Mouse (Mus musculus): ENCODE results near the gene Selenov. TPM values are rescaled to one million over a fixed set of nuclear protein-coding genes. Genes with fewer than 3 reads are reported as not detected.

Gene Selenov
- total RNA-seq (2022): not detected

DNA sequence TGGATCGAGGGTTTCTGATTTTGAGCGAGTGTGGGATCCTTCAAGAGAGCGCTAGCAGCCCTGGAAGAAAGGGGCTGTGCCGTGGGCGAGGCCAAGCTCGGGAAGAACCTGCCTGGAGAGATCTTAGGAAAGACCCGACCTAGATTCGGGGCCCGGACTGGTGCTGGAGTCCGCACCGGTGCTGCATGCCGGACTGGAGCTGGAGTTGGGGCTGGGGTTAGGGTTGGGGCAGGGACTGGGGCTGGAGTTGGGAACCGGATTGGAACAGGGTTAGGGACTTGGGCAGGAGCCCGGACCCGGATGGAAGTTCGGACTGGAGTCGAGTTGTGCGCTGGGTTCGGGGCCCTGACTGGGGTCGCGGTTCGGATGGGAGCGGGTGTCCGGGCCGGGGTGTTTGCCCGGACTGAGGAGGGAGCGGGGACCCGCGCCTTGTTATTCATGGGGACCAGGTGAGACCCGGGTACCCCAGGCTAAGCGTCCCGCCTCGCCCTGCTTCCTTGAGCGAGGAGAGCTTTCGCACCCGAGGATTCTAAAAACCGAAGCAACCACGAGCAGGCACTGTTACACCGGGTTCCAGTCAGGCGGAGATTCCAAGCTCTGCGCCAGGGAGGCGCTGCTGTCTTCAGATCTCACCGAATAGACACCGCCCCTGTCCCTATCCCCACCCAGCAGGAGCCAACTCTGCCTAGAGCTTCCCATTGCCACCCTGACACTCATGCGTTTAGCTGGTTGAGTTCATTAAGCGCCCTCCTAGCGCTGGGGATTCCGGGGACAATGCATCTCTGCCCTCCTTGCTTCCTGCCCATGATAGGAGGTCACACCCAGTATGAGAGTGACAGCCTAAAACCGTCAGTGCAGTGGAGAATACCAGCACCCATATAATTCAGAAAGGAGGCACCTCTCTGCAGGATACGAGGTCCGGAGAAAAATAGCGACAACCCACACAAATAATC lies at the start of gene Selenov:
Gene Selenov (minus strand): TSS at position 549 of the 953 bp plus-strand sequence.
- no peak for DNase-seq (ENCODE audit: low spot score)

DNA sequence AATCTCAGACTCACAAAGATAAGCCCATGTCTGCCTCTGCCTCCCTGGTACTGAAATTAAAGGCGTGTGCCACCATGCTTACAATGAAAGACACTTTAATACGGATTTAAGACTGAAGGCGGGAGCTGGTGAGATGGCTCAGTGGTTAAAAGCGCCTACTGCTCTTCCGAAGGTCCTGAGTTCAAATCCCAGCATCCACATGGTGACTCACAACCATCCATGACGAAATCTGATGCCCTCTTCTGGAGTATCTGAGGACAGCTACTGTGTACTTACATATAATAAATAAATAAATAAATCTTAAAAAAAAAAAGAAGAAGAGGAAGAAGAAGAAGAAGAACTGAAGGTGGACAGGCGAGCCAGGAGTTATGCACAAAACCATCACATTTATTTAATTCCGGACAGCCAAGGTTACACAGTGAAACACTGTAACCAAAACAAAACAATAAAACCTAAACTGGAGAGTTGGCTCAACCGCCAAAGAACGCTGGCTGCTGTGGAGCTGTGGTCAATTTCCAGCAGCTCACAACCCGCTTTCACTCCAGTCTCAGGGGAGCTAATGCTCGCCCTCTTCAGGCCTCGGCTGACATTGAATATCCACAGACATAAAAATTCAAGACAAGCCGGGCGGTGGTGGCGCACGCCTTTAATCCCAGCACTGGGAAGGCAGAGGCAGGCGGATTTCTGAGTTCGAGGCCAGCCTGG lies 48.4 kb upstream of the Selenov start:
- DNase-seq (ENCODE audit: low spot score): peak; percentile 67

DNA sequence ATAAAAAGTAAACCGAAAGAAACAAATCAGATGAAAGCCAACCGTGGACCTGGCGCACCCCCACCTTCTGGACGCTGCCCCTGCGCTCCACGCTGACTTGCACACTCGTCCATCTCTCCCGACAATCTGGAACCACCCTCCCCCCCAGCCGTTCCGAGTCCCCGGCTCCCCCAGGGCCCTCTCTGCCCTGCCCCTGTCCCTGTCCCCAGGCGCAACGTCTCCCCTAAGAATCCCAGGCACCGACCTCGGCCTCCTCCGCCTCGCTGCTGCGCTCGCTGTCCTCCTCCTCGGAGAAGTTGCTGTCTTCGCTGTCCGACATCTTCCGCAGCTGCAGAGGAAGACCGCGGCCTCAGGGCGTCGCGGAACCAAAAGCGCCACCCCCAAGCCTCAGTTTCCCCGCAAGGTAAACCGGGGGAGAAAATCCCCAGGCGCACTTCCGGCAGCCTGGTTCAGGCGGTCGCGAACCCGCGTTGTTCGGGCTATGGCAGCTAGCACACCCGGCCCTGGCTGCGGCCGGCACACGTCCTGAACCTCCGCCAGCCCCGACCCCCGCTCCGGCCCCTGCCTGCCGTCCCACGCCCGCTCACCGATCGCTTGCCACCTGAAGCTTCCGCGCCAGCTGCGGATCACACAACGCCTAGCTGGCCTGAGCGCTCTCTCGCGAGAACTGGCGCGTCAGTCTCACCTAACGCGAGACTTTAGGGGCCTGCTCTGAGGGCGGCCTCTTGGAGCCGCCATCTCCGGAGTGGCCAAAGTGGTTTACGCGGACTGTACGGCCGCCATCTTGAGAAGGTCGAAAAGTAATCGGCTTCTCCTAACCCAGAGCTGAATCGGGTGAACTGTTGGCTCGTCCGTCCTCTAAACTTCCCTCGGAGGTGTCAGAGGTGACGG lies 47.4 kb upstream of the Selenov start, which contains the start of gene Supt5:
Gene Supt5 (minus strand): TSS at position 639 of the 891 bp plus-strand sequence.
- DNase-seq (ENCODE audit: low spot score): peak; percentile 97

DNA sequence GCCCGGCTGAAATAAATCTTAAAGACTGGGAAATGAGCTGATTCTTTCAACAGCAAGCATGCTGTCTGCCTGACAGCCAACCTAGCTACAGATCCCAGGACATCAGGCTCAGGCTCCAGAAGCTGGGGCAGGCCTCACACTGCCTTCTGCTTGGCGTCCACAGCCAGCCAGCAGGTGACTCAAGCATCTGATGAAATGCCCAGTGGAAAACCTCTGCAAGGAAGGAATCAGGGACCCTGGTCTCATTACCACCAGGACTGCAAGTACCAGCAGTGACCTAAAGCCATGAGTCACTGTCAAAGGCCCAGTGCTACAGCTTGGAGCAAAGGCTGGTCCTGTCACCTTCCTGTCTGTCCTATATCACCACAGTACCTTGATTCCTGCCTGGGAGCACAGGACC lies 44.5 kb upstream of the Selenov start:
- DNase-seq (ENCODE audit: low spot score): no peak

DNA sequence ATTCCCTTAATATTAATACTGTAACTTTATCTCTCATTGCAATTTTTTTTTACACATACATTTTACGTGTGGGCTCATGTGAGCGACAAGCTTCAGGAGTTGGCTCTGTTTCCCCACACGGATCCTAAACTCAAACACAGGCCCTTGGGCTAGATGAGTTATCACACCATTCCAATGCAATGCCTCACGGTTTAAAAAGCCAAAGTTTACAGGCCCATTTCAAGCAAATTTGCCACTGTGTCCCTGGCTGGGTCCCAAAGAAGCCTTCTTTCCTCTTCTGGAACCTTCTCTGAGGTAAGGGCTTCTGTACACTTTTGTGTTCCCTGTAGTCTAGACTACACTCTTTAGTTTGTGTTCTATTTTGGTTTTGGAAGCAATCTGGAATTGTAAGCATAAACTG lies 43.5 kb upstream of the Selenov start:
- no peak for DNase-seq (ENCODE audit: low spot score)

DNA sequence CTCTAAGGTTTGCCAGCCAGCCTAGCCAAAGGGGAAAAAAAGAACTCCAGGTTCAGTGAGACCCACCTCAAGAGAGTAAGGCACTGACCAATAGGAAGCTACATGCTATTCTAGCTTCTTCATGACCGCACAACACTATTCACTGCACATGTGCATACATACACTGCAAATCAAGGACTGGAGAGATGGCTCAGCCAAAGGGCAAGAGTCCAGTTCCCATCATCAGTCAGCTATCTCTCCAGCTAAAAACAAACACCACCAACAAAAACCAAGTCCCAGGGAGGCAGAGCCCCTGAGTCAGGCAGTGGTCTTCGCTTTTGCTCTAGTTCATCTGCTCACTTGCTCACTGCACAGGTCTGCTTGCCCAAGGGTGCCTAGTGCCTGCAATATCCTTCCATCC lies 37.3 kb upstream of the Selenov start:
- no peak for DNase-seq (ENCODE audit: low spot score)

DNA sequence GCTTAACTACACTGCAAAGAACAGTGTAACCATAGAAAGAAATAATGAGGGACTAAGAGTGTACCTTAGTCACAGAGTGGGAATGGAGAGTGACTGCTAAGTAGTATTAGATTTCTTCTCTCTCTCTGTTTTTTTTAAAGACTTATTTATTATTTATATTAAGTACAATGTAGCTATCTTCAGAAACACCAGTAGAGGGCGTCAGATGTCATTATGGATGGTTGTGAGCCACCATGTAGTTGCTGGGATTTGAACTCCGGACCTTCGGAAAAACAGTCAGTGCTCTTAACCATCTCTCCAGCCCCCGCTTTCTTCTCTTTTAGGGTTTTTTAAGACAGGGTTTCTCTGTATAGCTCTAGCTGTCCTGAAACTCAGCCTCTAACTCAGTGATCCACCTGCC lies 35.5 kb upstream of the Selenov start:
- DNase-seq (ENCODE audit: low spot score): no peak

DNA sequence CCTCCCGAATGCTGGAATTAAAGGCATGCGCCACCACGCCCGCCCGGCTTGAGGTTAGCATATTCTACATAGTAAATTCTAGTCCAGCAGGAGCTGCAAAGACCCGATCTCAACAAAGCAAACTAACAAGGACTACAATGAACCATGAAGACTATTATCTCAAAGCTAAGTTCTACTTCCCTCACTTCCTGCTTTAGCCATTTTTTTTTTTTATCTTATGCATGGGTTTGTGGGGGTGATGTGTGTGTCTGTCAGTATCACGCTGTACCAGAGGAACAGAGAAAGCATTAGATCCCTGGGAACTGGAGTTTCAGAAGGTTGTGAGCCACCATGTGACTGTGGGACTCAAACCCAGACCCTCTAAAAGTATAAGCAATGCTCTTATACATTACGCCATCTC lies 34.3 kb upstream of the Selenov start:
- no peak for DNase-seq (ENCODE audit: low spot score)

DNA sequence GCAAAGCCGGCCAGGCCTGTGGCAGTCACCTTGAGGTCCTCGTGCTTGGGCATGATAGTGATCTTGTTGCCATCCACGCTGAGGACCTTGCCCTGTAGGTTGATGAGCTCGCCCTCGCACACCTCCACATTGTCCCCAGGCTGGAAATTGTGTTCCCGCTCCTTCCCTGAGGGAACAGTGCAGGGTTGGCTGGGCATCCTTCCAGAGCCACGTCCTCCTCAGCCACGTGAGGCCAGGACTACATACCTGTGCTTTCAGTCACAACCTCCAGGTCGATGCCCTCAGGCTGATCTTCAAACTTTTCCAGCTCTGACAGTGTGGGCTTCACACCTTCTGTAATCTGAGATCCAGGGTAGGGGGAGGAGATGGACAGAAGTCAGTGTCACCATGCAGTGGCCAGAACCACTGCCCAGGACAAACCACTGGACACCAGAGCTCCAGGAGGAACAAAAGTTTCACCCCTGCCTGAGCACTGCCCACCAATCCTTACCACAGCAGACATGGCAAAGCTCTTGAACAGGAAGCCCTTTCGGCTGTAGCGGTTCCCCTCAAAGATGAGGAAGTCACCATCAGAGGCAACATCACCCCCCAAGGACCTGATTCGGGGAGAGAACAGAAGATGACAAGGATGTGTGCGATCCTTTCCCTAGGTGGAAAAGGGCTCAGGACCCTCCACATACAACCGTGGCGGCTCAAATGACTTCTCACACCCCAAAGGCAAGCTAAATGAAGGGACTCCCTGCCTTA lies 31.2 kb upstream of the Selenov start:
- no peak for DNase-seq (ENCODE audit: low spot score)

DNA sequence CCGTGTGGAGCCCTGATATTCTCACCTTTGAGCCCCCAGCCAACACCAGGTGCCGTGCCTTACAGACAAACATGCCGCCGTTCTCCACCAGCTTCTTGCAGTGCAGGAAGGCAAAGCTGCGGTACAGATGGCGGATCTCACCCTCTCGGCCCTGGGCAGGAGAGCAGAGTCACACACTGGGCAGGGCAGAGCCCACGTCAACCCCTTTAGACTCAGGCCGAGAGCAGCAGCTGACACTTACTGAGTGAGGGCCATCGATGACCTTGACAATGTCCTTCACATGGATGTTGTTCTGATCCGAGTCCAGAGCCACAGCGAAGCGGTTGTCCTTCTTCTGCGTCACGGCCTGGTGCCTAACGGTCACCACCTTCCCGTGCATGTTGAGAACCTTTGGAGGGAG lies 27.7 kb upstream of the Selenov start:
- no peak for DNase-seq (ENCODE audit: low spot score)

DNA sequence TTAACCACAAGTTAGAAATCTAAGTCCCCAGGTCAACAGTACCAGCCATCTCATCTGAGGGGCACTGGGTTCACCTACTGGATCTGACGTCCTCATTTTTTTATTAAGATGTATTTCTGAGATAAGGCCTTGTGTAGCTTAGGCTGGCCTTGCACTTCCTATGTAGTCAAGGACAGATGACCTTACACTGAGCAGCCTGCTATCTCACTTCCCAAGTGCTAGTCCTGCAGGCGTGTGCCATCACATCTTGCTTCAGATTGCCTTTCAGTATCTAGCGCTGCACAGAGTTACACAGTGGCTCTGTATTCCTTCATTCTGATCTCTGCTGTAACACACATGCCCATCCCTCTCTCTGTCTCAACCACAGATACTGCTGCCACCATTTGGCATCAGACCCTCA lies 27.1 kb upstream of the Selenov start:
- DNase-seq (ENCODE audit: low spot score): no peak

DNA sequence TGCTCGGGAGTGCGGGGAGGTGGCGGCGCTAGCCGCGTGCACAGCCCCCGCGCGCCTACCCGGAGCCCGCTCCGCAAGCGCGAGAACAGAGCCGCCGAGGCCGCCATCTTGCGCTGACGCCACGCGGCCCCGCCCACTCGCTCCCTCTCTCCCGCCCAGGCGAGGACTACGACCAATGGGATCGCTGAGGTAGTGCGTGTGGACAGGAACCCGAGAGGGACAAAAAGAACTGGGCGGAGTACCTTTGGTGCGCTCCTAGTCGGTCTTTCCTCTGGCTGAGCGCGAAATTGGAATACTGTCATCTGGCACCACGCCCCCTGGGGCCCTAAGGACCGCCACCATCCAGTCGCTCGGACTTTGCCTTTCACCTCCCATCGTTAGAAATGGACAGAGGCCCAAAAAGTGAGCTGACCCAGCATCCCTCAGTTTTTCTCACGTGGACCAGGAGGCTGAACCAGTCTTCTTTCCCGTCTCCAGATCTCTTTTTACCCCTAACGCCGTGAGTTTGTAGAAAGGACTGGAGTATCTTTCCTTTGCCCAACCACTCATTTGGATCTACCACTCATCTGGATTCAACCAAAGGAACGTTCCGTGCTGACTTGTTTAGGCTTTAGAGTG lies 21.0 kb upstream of the Selenov start, which contains the start of gene Timm50:
Gene Timm50 (minus strand): TSS at position 147 of the 618 bp plus-strand sequence.
- peak; percentile 99 for DNase-seq (ENCODE audit: low spot score)

DNA sequence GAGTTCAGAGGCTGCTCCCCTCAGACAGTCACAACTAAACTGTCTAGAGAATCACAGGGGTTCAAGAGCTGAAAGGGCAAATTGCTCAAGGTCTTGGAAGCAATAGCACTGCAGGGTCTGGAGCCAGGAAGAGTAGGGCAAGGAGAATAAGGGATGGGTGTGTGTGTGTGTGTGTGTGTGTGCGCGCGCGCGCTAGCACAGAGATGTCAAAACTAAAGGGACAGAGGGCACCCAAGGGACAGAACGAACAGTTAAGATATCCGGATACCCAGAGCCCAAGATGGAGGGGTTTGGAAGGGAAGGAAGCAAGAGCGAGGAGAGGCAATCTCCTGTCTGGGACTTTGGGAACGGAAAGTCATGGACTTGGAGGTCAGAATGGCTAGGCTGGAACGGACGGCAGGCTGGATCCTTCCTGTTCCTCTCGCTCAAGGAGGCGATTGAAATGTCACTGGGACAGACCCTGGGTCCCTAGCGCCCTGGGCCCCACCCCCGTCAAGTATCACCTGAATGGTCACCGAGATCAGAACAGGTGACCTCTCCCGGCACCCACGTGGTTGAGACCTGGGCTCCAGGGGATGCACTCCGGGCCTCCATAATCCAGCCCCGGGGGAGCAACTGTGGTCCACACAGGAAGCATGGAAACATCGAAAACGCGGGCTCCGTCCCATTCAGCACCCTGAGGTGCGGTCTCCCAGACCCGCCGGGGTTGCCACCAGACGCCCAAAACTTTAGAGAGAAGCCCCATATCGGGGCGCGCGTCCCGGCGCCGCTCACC lies 20.4 kb upstream of the Selenov start:
- DNase-seq (ENCODE audit: low spot score): no peak

DNA sequence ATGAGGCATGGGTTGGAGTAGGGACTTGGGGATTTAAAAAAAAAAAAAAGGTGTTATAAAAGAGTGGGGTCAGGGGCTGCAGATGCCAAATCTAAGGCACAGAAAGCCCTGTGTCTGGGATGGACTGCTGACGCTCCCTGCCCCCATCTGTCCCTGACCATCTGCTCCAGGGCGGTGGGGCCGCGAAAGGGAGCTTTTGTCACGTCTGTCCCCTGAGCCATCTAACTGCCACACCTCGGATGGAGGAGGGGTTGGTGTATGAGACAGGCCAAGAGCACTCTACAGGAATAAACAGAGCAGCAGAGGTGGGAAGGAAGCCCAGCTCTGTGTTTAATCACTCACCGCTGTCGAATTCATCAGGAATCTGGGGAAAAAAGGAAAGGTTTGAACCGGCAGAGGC lies 18.8 kb upstream of the Selenov start:
- DNase-seq (ENCODE audit: low spot score): no peak

DNA sequence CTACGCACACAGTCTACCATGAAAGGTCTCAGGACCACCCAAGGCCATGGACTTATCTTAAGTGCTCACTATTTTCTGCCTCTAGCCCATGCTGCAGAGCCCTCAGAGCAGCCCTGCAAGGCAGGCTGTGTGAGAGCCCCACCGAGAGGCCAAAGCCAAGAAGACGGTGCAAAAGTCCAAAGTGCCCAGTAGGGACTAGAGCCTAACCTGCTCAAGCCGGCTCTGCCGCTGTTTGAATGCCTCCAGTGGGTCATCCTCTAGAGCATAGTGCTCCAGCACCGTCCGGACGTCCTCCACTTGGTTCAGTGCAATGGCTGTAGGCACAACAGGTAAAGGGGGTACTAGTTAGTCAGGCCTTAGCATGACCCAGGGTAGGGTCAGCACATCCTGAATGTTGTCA lies 15.2 kb upstream of the Selenov start:
- no peak for DNase-seq (ENCODE audit: low spot score)

DNA sequence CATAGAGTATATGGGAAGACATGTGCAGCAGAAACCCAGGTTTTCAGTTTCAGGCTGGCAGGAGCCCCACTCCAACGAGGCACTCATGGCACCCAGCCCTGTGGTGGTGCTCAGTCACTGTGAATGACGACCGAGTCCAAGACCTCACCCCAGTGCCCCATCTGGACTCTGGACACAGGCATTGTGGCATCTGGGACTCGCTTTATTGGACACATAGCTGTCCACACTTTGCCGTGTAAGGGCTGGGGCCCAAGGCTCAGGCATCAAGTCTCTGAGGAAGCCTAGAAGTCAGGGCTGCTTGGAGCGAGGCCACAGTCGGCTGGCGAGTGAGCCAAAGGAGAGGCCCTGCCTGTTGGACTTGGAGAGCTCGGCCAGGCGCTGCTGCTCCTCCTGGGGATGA lies 14.7 kb upstream of the Selenov start:
- DNase-seq (ENCODE audit: low spot score): no peak

DNA sequence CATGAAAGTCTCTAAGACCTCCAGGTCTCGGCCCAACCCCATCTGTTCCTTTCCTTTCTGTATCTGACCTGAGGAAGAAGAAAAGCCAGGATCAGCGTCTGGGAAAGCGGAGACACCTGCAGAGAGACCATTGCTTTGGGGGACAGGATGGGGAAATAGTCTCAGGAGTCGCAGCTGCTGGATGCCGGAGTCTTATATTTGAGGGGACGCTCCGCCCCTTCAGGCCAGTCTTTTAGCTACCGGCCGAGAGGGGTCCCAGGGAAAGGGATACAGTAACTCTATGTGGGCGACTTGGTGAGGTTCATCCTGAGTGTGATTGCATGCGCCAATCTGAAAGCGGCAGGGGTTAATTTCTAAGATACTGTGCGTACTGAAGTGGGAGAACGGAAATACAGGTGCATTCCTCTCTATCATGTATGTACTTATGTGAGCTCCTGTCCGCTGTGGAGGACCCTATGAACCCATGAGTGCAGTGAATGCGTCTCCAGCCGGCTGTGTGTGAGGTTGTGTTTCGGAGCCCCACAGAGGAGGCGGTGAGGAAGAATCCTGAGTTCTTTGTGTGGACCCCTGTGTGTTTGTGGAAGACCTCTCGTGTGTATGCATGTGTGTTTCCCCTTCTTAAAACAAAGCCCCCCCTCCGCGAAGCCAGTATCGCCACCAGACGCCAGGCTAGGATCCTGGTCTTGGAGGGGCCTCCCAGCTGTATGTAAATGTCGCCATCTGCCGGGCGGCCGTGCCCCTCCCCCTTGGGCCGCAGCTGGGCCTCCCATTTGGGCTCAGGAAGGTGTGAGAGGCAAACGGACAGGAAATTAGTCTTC lies 10.8 kb upstream of the Selenov start, which contains the start of gene Dll3:
Gene Dll3 (minus strand): TSS at position 623 of the 818 bp plus-strand sequence.
- DNase-seq (ENCODE audit: low spot score): peak; percentile 28

DNA sequence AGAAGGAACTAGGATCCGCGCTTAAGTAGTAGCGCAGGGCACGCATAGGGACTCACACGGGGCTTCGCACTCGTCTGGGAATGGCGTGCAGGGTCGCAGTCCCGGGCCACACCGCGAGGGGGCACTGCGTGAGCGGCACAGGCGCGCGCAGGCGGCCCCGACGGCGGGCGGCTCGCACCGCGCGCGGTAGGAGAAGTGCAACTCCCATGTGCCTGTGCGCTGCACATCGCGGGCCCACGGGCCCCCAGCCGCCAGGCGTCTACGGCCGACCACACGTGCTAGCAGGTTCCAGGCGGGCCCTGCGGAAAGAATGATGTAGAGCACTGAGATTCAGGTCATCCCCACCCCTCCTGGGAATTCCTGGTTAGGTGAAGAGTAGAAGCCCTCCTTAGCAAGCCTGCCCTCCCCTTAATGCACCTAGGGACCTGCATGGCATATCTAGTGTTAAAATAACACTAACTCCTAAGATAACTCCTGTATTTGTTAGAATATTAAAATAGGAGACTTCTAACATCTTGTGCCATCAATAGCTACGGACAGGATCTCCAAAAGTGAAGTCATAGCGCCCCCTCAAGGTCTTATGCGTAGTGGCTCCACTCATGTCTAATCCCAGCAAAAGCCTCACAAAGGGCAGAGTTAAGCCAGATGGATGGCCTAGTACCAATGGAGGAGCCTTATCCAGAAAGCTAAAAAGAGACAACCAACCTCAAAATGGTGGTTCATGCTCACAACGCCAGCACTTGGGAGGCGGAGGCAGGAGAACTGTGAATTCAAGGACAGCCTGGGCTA lies 8.0 kb upstream of the Selenov start:
- DNase-seq (ENCODE audit: low spot score): no peak

All from heart, adult 8-10 months (tissue).